Mouse (Mus musculus): ENCODE data around the gene Defb21. TPM values are rescaled to one million over a fixed set of nuclear protein-coding genes. Genes with fewer than 3 reads are reported as not detected.

Gene Defb21
- not detected for polyA plus RNA-seq (2015; fragmentation: Illumina TruSeq; extraction: RNeasy Lipid Tissue Mini Kit (QIAGEN cat#74804); ENCODE audit: insufficient read depth, low replicate concordance)

GRCm38 (mm10) chr2:152572114-152572794, at the start of gene Defb21:
TSS of gene Defb21 (plus strand) at chr2:152572744.

GRCm38 (mm10) chr2:152539944-152540710, 32.4 kb upstream of the Defb21 start, which contains the start of gene Defb29:
TSS of gene Defb29 (minus strand) at chr2:152540098.

GRCm38 (mm10) chr2:152569038-152569437, 3.5 kb upstream of the Defb21 start, which contains the start of gene Gm17416:
TSS of gene Gm17416 (plus strand) at chr2:152569338.

GRCm38 (mm10) chr2:152580107-152580506, 7.6 kb downstream of the Defb21 start, which contains the start of gene Defb19:
TSS of gene Defb19 (minus strand) at chr2:152580312.

GRCm38 (mm10) chr2:152599299-152599698, 26.8 kb downstream of the Defb21 start, which contains the start of gene Defb45:
TSS of gene Defb45 (minus strand) at chr2:152599399.

GRCm38 (mm10) chr2:152604057-152604456, 31.5 kb downstream of the Defb21 start, which contains the start of gene Defb36:
TSS of gene Defb36 (plus strand) at chr2:152604327.

GRCm38 (mm10) chr2:152622953-152623352, 50.4 kb downstream of the Defb21 start, which contains the start of gene Defb25:
TSS of gene Defb25 (minus strand) at chr2:152623053.

Other genes starting within 250 kb of the Defb21 start
- gene Rbck1, start 240.1 kb upstream of the Defb21 start, polyA plus RNA-seq (2015; fragmentation: Illumina TruSeq; extraction: RNeasy Lipid Tissue Mini Kit (QIAGEN cat#74804); ENCODE audit: insufficient read depth, low replicate concordance) = 51.8 TPM
- 0.37 TPM for gene Trib3, start 228.7 kb upstream of the Defb21 start, polyA plus RNA-seq (2015; fragmentation: Illumina TruSeq; extraction: RNeasy Lipid Tissue Mini Kit (QIAGEN cat#74804); ENCODE audit: insufficient read depth, low replicate concordance)
- not detected for gene Nrsn2, start 196.1 kb upstream of the Defb21 start, polyA plus RNA-seq (2015; fragmentation: Illumina TruSeq; extraction: RNeasy Lipid Tissue Mini Kit (QIAGEN cat#74804); ENCODE audit: insufficient read depth, low replicate concordance)
- 1.0 TPM for gene Sox12, start 174.7 kb upstream of the Defb21 start, polyA plus RNA-seq (2015; fragmentation: Illumina TruSeq; extraction: RNeasy Lipid Tissue Mini Kit (QIAGEN cat#74804); ENCODE audit: insufficient read depth, low replicate concordance)
- gene Zcchc3, start 157.7 kb upstream of the Defb21 start, polyA plus RNA-seq (2015; fragmentation: Illumina TruSeq; extraction: RNeasy Lipid Tissue Mini Kit (QIAGEN cat#74804); ENCODE audit: insufficient read depth, low replicate concordance) = 2.3 TPM
- not detected for gene 6820408C15Rik, start 157.2 kb upstream of the Defb21 start, polyA plus RNA-seq (2015; fragmentation: Illumina TruSeq; extraction: RNeasy Lipid Tissue Mini Kit (QIAGEN cat#74804); ENCODE audit: insufficient read depth, low replicate concordance)
- not detected for gene Defb23, start 108.1 kb upstream of the Defb21 start, polyA plus RNA-seq (2015; fragmentation: Illumina TruSeq; extraction: RNeasy Lipid Tissue Mini Kit (QIAGEN cat#74804); ENCODE audit: insufficient read depth, low replicate concordance)
- not detected for gene Defb20, start 95.7 kb upstream of the Defb21 start, polyA plus RNA-seq (2015; fragmentation: Illumina TruSeq; extraction: RNeasy Lipid Tissue Mini Kit (QIAGEN cat#74804); ENCODE audit: insufficient read depth, low replicate concordance)
- gene Defb22, start 82.6 kb upstream of the Defb21 start, polyA plus RNA-seq (2015; fragmentation: Illumina TruSeq; extraction: RNeasy Lipid Tissue Mini Kit (QIAGEN cat#74804); ENCODE audit: insufficient read depth, low replicate concordance) = not detected
- gene Defb26, start 61.1 kb upstream of the Defb21 start, polyA plus RNA-seq (2015; fragmentation: Illumina TruSeq; extraction: RNeasy Lipid Tissue Mini Kit (QIAGEN cat#74804); ENCODE audit: insufficient read depth, low replicate concordance) = not detected
- not detected for gene Defb28, start 54.5 kb upstream of the Defb21 start, polyA plus RNA-seq (2015; fragmentation: Illumina TruSeq; extraction: RNeasy Lipid Tissue Mini Kit (QIAGEN cat#74804); ENCODE audit: insufficient read depth, low replicate concordance)
- gene Defb29, start 32.6 kb upstream of the Defb21 start, polyA plus RNA-seq (2015; fragmentation: Illumina TruSeq; extraction: RNeasy Lipid Tissue Mini Kit (QIAGEN cat#74804); ENCODE audit: insufficient read depth, low replicate concordance) = not detected
- gene Gm17416, start 3.4 kb upstream of the Defb21 start, polyA plus RNA-seq (2015; fragmentation: Illumina TruSeq; extraction: RNeasy Lipid Tissue Mini Kit (QIAGEN cat#74804); ENCODE audit: insufficient read depth, low replicate concordance) = not detected
- gene Defb19, start 7.6 kb downstream of the Defb21 start, polyA plus RNA-seq (2015; fragmentation: Illumina TruSeq; extraction: RNeasy Lipid Tissue Mini Kit (QIAGEN cat#74804); ENCODE audit: insufficient read depth, low replicate concordance) = not detected
- gene Defb45, start 26.7 kb downstream of the Defb21 start, polyA plus RNA-seq (2015; fragmentation: Illumina TruSeq; extraction: RNeasy Lipid Tissue Mini Kit (QIAGEN cat#74804); ENCODE audit: insufficient read depth, low replicate concordance) = not detected
- not detected for gene Defb36, start 31.6 kb downstream of the Defb21 start, polyA plus RNA-seq (2015; fragmentation: Illumina TruSeq; extraction: RNeasy Lipid Tissue Mini Kit (QIAGEN cat#74804); ENCODE audit: insufficient read depth, low replicate concordance)
- not detected for gene Defb25, start 50.3 kb downstream of the Defb21 start, polyA plus RNA-seq (2015; fragmentation: Illumina TruSeq; extraction: RNeasy Lipid Tissue Mini Kit (QIAGEN cat#74804); ENCODE audit: insufficient read depth, low replicate concordance)
- 3.6 TPM for gene Rem1, start 54.2 kb downstream of the Defb21 start, polyA plus RNA-seq (2015; fragmentation: Illumina TruSeq; extraction: RNeasy Lipid Tissue Mini Kit (QIAGEN cat#74804); ENCODE audit: insufficient read depth, low replicate concordance)
- gene H13, start 96.7 kb downstream of the Defb21 start, polyA plus RNA-seq (2015; fragmentation: Illumina TruSeq; extraction: RNeasy Lipid Tissue Mini Kit (QIAGEN cat#74804); ENCODE audit: insufficient read depth, low replicate concordance) = 77.9 TPM
- 8.0 TPM for gene Mcts2, start 114.3 kb downstream of the Defb21 start, polyA plus RNA-seq (2015; fragmentation: Illumina TruSeq; extraction: RNeasy Lipid Tissue Mini Kit (QIAGEN cat#74804); ENCODE audit: insufficient read depth, low replicate concordance)
- 10.5 TPM for gene Id1, start 163.5 kb downstream of the Defb21 start, polyA plus RNA-seq (2015; fragmentation: Illumina TruSeq; extraction: RNeasy Lipid Tissue Mini Kit (QIAGEN cat#74804); ENCODE audit: insufficient read depth, low replicate concordance)
- 0.76 TPM for gene Cox4i2, start 181.4 kb downstream of the Defb21 start, polyA plus RNA-seq (2015; fragmentation: Illumina TruSeq; extraction: RNeasy Lipid Tissue Mini Kit (QIAGEN cat#74804); ENCODE audit: insufficient read depth, low replicate concordance)

Measured in spleen, adult 10 weeks (tissue).